Comparison of ENCODE assay signal across 13 mouse cellular contexts in genomic region chr13:98306852-98307475, GRCm38 (mm10). TPM values are rescaled to one million over a fixed set of nuclear protein-coding genes. Genes with fewer than 3 reads are reported as not detected.
DNase-seq lines count a peak whose midpoint lies in the region; ATAC-seq lines count a peak whose summit lies in the region.
"Had no signal": no experiment of that assay in that cellular context is flagged by ENCODE, and none has a peak within 500 bp of the region (broad histone marks: within the 10 kb centered on the region; RNA-seq: fewer than 3 reads in every experiment).

No protein-coding gene starts in this region.

- no peak overlapping the region for H3K9ac ChIP-seq in hindbrain, embryonic 14.5 days
- no peak overlapping the region for H3K9ac ChIP-seq in hindbrain, embryonic 13.5 days
- no peak overlapping the region for H3K9ac ChIP-seq in midbrain, embryonic 11.5 days (ENCODE audit: low read length)
- no peak overlapping the region for H3K9ac ChIP-seq in midbrain, embryonic 16.5 days (ENCODE audit: low read depth, low read length)
- H3K9ac ChIP-seq in midbrain, embryonic 14.5 days (replicated peaks; ENCODE audit: low read length) = 0 out of 2 replicates have a peak overlapping the region, but pooled peaks have one; percentile 4
- H3K9ac ChIP-seq: intestine, embryonic 15.5 days; limb, embryonic 12.5 days had no signal

- no peaks in the 10 kb centered on the region for H3K4me1 ChIP-seq in hindbrain, embryonic 14.5 days (replicated peaks; ENCODE audit: control insufficient read depth, insufficient read depth, low read length)
- no peaks in the 10 kb centered on the region; the same call in 1 of the 2 replicates for H3K4me1 ChIP-seq in hindbrain, embryonic 13.5 days (replicated peaks)
- no peaks in the 10 kb centered on the region for H3K4me1 ChIP-seq in midbrain, embryonic 11.5 days (ENCODE audit: control insufficient read depth, insufficient read depth, low read length)
- peaks cover 3% of the 10 kb centered on the region; the same call in 1 of the 2 replicates for H3K4me1 ChIP-seq in midbrain, embryonic 16.5 days (ENCODE audit: control insufficient read depth, insufficient read depth, low read length)
- H3K4me1 ChIP-seq in midbrain, embryonic 14.5 days (ENCODE audit: control insufficient read depth, insufficient read depth, low read length) = peaks cover 5% of the 10 kb centered on the region; the same call in 1 of the 2 replicates
- H3K4me1 ChIP-seq: limb, embryonic 12.5 days had no signal

- H3K4me2 ChIP-seq in hindbrain, embryonic 14.5 days (replicated peaks) = no peak overlapping the region
- no peak overlapping the region for H3K4me2 ChIP-seq in hindbrain, embryonic 13.5 days
- H3K4me2 ChIP-seq in midbrain, embryonic 11.5 days = no peak overlapping the region
- no peak overlapping the region for H3K4me2 ChIP-seq in midbrain, embryonic 16.5 days (ENCODE audit: low read length)
- H3K4me2 ChIP-seq in midbrain, embryonic 14.5 days (ENCODE audit: low read length) = no peak overlapping the region
- H3K4me2 ChIP-seq: heart, embryonic 11.5 days; intestine, embryonic 15.5 days; limb, embryonic 12.5 days had no signal

- ATAC-seq in hindbrain, embryonic 14.5 days (ENCODE audit: low FRiP score) = 0 out of 2 replicates have a peak, but pooled peaks have one; percentile 47
- ATAC-seq in hindbrain, embryonic 13.5 days (ENCODE audit: low FRiP score) = no peak
- ATAC-seq in midbrain, embryonic 11.5 days (ENCODE audit: low FRiP score) = no peak
- ATAC-seq in midbrain, embryonic 16.5 days = no peak
- ATAC-seq in midbrain, embryonic 14.5 days (ENCODE audit: low FRiP score, low TSS enrichment) = no peak
- ATAC-seq: intestine, embryonic 15.5 days had no signal

- no peak for DNase-seq in hindbrain, embryonic 14.5 days (ENCODE audit: low spot score)
- peak; percentile 71 for DNase-seq in midbrain, embryonic 11.5 days (ENCODE audit: low spot score, missing footprints)
- peak; percentile 37 for DNase-seq in ZHBTc4 (ENCODE audit: low read depth, low spot score)
- peak; percentile 32 for DNase-seq in midbrain, embryonic 14.5 days
- DNase-seq in gastrocnemius, postnatal 10 days = no peak
- no peak for DNase-seq in kidney, postnatal 14 days
- DNase-seq: lung, postnatal 36 days had no signal

- no peaks in the 10 kb centered on the region for H3K9me3 ChIP-seq in hindbrain, embryonic 14.5 days (ENCODE audit: control insufficient read depth, low read length)
- H3K9me3 ChIP-seq in hindbrain, embryonic 13.5 days = no peaks in the 10 kb centered on the region
- no peaks in the 10 kb centered on the region for H3K9me3 ChIP-seq in midbrain, embryonic 11.5 days (ENCODE audit: control insufficient read depth, low read length)
- H3K9me3 ChIP-seq in midbrain, embryonic 16.5 days (replicated peaks; ENCODE audit: control insufficient read depth, low read length, poor library complexity, severe bottlenecking) = no peaks in the 10 kb centered on the region
- no peaks in the 10 kb centered on the region for H3K9me3 ChIP-seq in midbrain, embryonic 14.5 days (ENCODE audit: control insufficient read depth, low read length)
- H3K9me3 ChIP-seq: G1E; intestine, embryonic 15.5 days; limb, embryonic 12.5 days had no signal

- H3K4me3 ChIP-seq in hindbrain, embryonic 14.5 days (replicated peaks; ENCODE audit: low read length) = no peak overlapping the region
- no peak overlapping the region for H3K4me3 ChIP-seq in hindbrain, embryonic 13.5 days
- no peak overlapping the region for H3K4me3 ChIP-seq in midbrain, embryonic 11.5 days (ENCODE audit: low read depth, low read length)
- H3K4me3 ChIP-seq in midbrain, embryonic 16.5 days (ENCODE audit: low read depth, low read length) = no peak overlapping the region
- no peak overlapping the region for H3K4me3 ChIP-seq in midbrain, embryonic 14.5 days (replicated peaks; ENCODE audit: low read depth, low read length)
- H3K4me3 ChIP-seq: intestine, embryonic 15.5 days; limb, embryonic 12.5 days had no signal

- H3K27ac ChIP-seq in hindbrain, embryonic 14.5 days = no peak overlapping the region
- no peak overlapping the region for H3K27ac ChIP-seq in hindbrain, embryonic 13.5 days
- no peak overlapping the region for H3K27ac ChIP-seq in midbrain, embryonic 11.5 days (ENCODE audit: low read depth, low read length)
- no peak overlapping the region for H3K27ac ChIP-seq in midbrain, embryonic 16.5 days (ENCODE audit: low read length)
- peak overlapping the region; percentile 70 for H3K27ac ChIP-seq in midbrain, embryonic 14.5 days (replicated peaks; ENCODE audit: low read depth, low read length)
- H3K27ac ChIP-seq: intestine, embryonic 15.5 days; limb, embryonic 12.5 days had no signal

- WGBS in hindbrain, embryonic 14.5 days = 54% methylated on average over 14 of the region's 14 CpGs
- 60% methylated on average over 14 of the region's 14 CpGs for WGBS in hindbrain, embryonic 13.5 days
- WGBS in midbrain, embryonic 11.5 days = 60% methylated on average over 14 of the region's 14 CpGs
- WGBS in midbrain, embryonic 16.5 days = 51% methylated on average over 14 of the region's 14 CpGs
- WGBS in midbrain, embryonic 14.5 days = 59% methylated on average over 14 of the region's 14 CpGs

- no peaks in the 10 kb centered on the region for H3K27me3 ChIP-seq in hindbrain, embryonic 14.5 days (ENCODE audit: control insufficient read depth, insufficient read depth, low read length)
- no peaks in the 10 kb centered on the region for H3K27me3 ChIP-seq in hindbrain, embryonic 13.5 days
- H3K27me3 ChIP-seq in midbrain, embryonic 11.5 days (ENCODE audit: control insufficient read depth, insufficient read depth, low read length) = no peaks in the 10 kb centered on the region
- no peaks in the 10 kb centered on the region for H3K27me3 ChIP-seq in midbrain, embryonic 16.5 days (ENCODE audit: control insufficient read depth, insufficient read depth, low read depth, low read length)
- H3K27me3 ChIP-seq in midbrain, embryonic 14.5 days (ENCODE audit: control insufficient read depth, insufficient read depth, low read length) = no peaks in the 10 kb centered on the region
- H3K27me3 ChIP-seq: intestine, embryonic 15.5 days; limb, embryonic 12.5 days had no signal

- H3K36me3 ChIP-seq in hindbrain, embryonic 14.5 days (replicated peaks; ENCODE audit: control insufficient read depth, insufficient read depth) = peaks cover 37% of the 10 kb centered on the region
- peaks cover 42% of the 10 kb centered on the region for H3K36me3 ChIP-seq in hindbrain, embryonic 13.5 days
- H3K36me3 ChIP-seq in midbrain, embryonic 11.5 days (ENCODE audit: control insufficient read depth, insufficient read depth, low read length) = peaks cover 9% of the 10 kb centered on the region; the same call in 1 of the 2 replicates
- peaks cover 11% of the 10 kb centered on the region for H3K36me3 ChIP-seq in midbrain, embryonic 16.5 days (ENCODE audit: control insufficient read depth, insufficient read depth, low read length)
- peaks cover 42% of the 10 kb centered on the region for H3K36me3 ChIP-seq in midbrain, embryonic 14.5 days (ENCODE audit: control insufficient read depth, insufficient read depth, low read length)

RNA-seq across cellular contexts. Expression of gene Btf3, which starts 9.8 kb away (rescaled TPM):
- polyA plus RNA-seq in hindbrain, embryonic 14.5 days (2014; fragmentation: Nextera tagmentation; extraction: Ambion mirVana) = 498 and 539 TPM in 2 replicates
- polyA plus RNA-seq in hindbrain, embryonic 13.5 days (2015; fragmentation: Nextera tagmentation; extraction: Ambion mirVana) = 585 and 615 TPM in 2 replicates
- polyA plus RNA-seq in midbrain, embryonic 11.5 days (2014; fragmentation: Nextera tagmentation; extraction: Ambion mirVana) = 823 and 852 TPM in 2 replicates
- 461 and 495 TPM in 2 replicates for polyA plus RNA-seq in midbrain, embryonic 16.5 days (2015; fragmentation: Nextera tagmentation; extraction: Ambion mirVana)
- 568 and 574 TPM in 2 replicates for polyA plus RNA-seq in midbrain, embryonic 14.5 days (2014; fragmentation: Nextera tagmentation; extraction: Ambion mirVana)
- total RNA-seq in gastrocnemius, postnatal 10 days (2021) = 100 to 1,000 TPM; 311 to 330 TPM

RNA-seq across cellular contexts. Expression of gene Gm21976, which starts 27.3 kb away (rescaled TPM):
- polyA plus RNA-seq in hindbrain, embryonic 14.5 days (2014; fragmentation: Nextera tagmentation; extraction: Ambion mirVana) = not detected in 2 replicates
- polyA plus RNA-seq in hindbrain, embryonic 13.5 days (2015; fragmentation: Nextera tagmentation; extraction: Ambion mirVana) = not detected in 2 replicates
- polyA plus RNA-seq in midbrain, embryonic 11.5 days (2014; fragmentation: Nextera tagmentation; extraction: Ambion mirVana) = not detected in 2 replicates
- polyA plus RNA-seq in midbrain, embryonic 16.5 days (2015; fragmentation: Nextera tagmentation; extraction: Ambion mirVana) = not detected in 2 replicates
- polyA plus RNA-seq in midbrain, embryonic 14.5 days (2014; fragmentation: Nextera tagmentation; extraction: Ambion mirVana) = not detected in 2 replicates
- total RNA-seq in gastrocnemius, postnatal 10 days (2021) = not detected
- total RNA-seq: G1E had no signal
- polyA plus RNA-seq: G1E; heart, embryonic 11.5 days; intestine, embryonic 15.5 days; limb, embryonic 12.5 days had no signal

RNA-seq across cellular contexts. Expression of gene Ankra2, which starts 44.1 kb away (rescaled TPM):
- 93.4 and 94.2 TPM in 2 replicates for polyA plus RNA-seq in hindbrain, embryonic 14.5 days (2014; fragmentation: Nextera tagmentation; extraction: Ambion mirVana)
- 62.0 and 62.3 TPM in 2 replicates for polyA plus RNA-seq in hindbrain, embryonic 13.5 days (2015; fragmentation: Nextera tagmentation; extraction: Ambion mirVana)
- polyA plus RNA-seq in midbrain, embryonic 11.5 days (2014; fragmentation: Nextera tagmentation; extraction: Ambion mirVana) = 40.6 and 41.9 TPM in 2 replicates
- polyA plus RNA-seq in midbrain, embryonic 16.5 days (2015; fragmentation: Nextera tagmentation; extraction: Ambion mirVana) = 76.0 and 88.0 TPM in 2 replicates
- polyA plus RNA-seq in midbrain, embryonic 14.5 days (2014; fragmentation: Nextera tagmentation; extraction: Ambion mirVana) = 97.6 and 110 TPM in 2 replicates
- 10 to 100 TPM; 16.0 to 17.3 TPM for total RNA-seq in gastrocnemius, postnatal 10 days (2021)

RNA-seq across cellular contexts. Expression of gene Utp15, which starts 44.1 kb away (rescaled TPM):
- polyA plus RNA-seq in hindbrain, embryonic 14.5 days (2014; fragmentation: Nextera tagmentation; extraction: Ambion mirVana) = 26.9 and 30.3 TPM in 2 replicates
- 27.3 and 28.2 TPM in 2 replicates for polyA plus RNA-seq in hindbrain, embryonic 13.5 days (2015; fragmentation: Nextera tagmentation; extraction: Ambion mirVana)
- 40.4 and 42.9 TPM in 2 replicates for polyA plus RNA-seq in midbrain, embryonic 11.5 days (2014; fragmentation: Nextera tagmentation; extraction: Ambion mirVana)
- polyA plus RNA-seq in midbrain, embryonic 16.5 days (2015; fragmentation: Nextera tagmentation; extraction: Ambion mirVana) = 33.2 and 34.7 TPM in 2 replicates
- 27.5 and 35.1 TPM in 2 replicates for polyA plus RNA-seq in midbrain, embryonic 14.5 days (2014; fragmentation: Nextera tagmentation; extraction: Ambion mirVana)
- total RNA-seq in gastrocnemius, postnatal 10 days (2021) = 1 to 10 TPM; 5.2 to 6.4 TPM

RNA-seq across cellular contexts. Expression of gene Foxd1, which starts 47.1 kb away (rescaled TPM):
- 0.89 and 1.1 TPM in 2 replicates for polyA plus RNA-seq in hindbrain, embryonic 14.5 days (2014; fragmentation: Nextera tagmentation; extraction: Ambion mirVana)
- 0.79 and 1.1 TPM in 2 replicates for polyA plus RNA-seq in hindbrain, embryonic 13.5 days (2015; fragmentation: Nextera tagmentation; extraction: Ambion mirVana)
- polyA plus RNA-seq in midbrain, embryonic 11.5 days (2014; fragmentation: Nextera tagmentation; extraction: Ambion mirVana) = 4.4 and 5.2 TPM in 2 replicates
- 0.49 and 0.52 TPM in 2 replicates for polyA plus RNA-seq in midbrain, embryonic 16.5 days (2015; fragmentation: Nextera tagmentation; extraction: Ambion mirVana)
- 0.12 and 0.54 TPM in 2 replicates for polyA plus RNA-seq in midbrain, embryonic 14.5 days (2014; fragmentation: Nextera tagmentation; extraction: Ambion mirVana)
- total RNA-seq in gastrocnemius, postnatal 10 days (2021) = under 1 TPM; 0.28 to 0.36 TPM
- polyA plus RNA-seq: G1E; intestine, embryonic 15.5 days had no signal

Comparison
In these comparisons a context has a peak if more than half of its experiments do, and no peak if none do; other contexts are left out.
1. DNase-seq: peak in midbrain, embryonic 11.5 days (single experiment), ZHBTc4 (single experiment) and midbrain, embryonic 14.5 days (single experiment); none in hindbrain, embryonic 14.5 days (single experiment), gastrocnemius, postnatal 10 days (single experiment) and kidney, postnatal 14 days (single experiment).